Mouse (Mus musculus) CD8-positive naive resting alpha-beta T cell, adult 57 days (primary cell): Measurements from ENCODE around the gene Gm3893. TPM values are rescaled to one million over a fixed set of nuclear protein-coding genes. Genes with fewer than 3 reads are reported as not detected.

ENCODE experiments used
- total RNA-seq: library from RNA; stranded (reverse); gene quantifications from one replicate; pipeline ENCODE4 v1.2.4, GENCODE M21; 2023

Gene Gm3893
- not detected for total RNA-seq

GRCm38 (mm10) chr4:42090907-42091306 lies at the start of gene Gm3893:
TSS of gene Gm3893 (plus strand) at chr4:42091207.

GRCm38 (mm10) chr4:42114517-42114916 lies 23.5 kb downstream of the Gm3893 start, which contains the start of gene Gm13304:
TSS of gene Gm13304 (plus strand) at chr4:42114817.

Other genes starting within 250 kb of the Gm3893 start
- not detected for gene Gm21541, start 187.6 kb upstream of the Gm3893 start, total RNA-seq
- 2.1 TPM for gene Gm20878, start 149.6 kb upstream of the Gm3893 start, total RNA-seq
- not detected for gene Fam205a4, start 125.1 kb upstream of the Gm3893 start, total RNA-seq
- not detected for gene Gm21093, start 56.5 kb upstream of the Gm3893 start, total RNA-seq
- not detected for gene Gm13304, start 23.6 kb downstream of the Gm3893 start, total RNA-seq
- gene Gm13306, start 62.2 kb downstream of the Gm3893 start, total RNA-seq = not detected
- not detected for gene Gm13305, start 77.4 kb downstream of the Gm3893 start, total RNA-seq
- not detected for gene Gm10600, start 149.4 kb downstream of the Gm3893 start, total RNA-seq
- not detected for gene Ccl21b, start 164.6 kb downstream of the Gm3893 start, total RNA-seq
- not detected for gene Gm21953, start 203.1 kb downstream of the Gm3893 start, total RNA-seq
- gene Fam205a3, start 227.1 kb downstream of the Gm3893 start, total RNA-seq = not detected